Mouse (Mus musculus) left cerebral cortex, adult 2 months (tissue): ENCODE measurements around the gene Ssb. TPM values are rescaled to one million over a fixed set of nuclear protein-coding genes. Genes with fewer than 3 reads are reported as not detected.
A peak's percentile ranks its signal among the peaks of the same experiment; 100 is the strongest.

Experiments used
- DNase-seq, 2 experiments: peaks; one replicate each; pipeline ENCODE4 v3.0.0; 2021 to 2022; ENCODE audit warnings: low spot score in 2 of 2, mixed read lengths in 1 of 2; ENCODE audit errors: extremely low spot score in 1 of 2
- H3K27ac ChIP-seq: fragments of 200-600 bp; 2 replicates; pipeline ENCODE4 v1.8.1; 2022
- H3K4me3 ChIP-seq: fragments of 200-600 bp; 2 replicates; pipeline ENCODE4 v1.8.1; 2022
- CTCF ChIP-seq: fragments of 200-600 bp; IDR thresholded peaks from 2 replicates; pipeline ENCODE4 v1.8.1; 2022; ENCODE audit warnings: antibody characterized with exemption, mild to moderate bottlenecking, moderate library complexity
- intact Hi-C: fragments of 180-260 bp; cut with DNase I; formaldehyde crosslinking; loops from one replicate; pipeline ENCODE4 v1.15.1; 2025
- long read RNA-seq, 2 experiments: library from polyadenylated mRNA; stranded (forward); transcript quantifications; one replicate each; pipeline ENCODE4 v2.0.0; 2021; ENCODE audit warnings: borderline mapping rate in 2 of 2
- total RNA-seq, 2 experiments: library from RNA; stranded (reverse); gene quantifications; 2 replicates each; pipeline ENCODE4 v1.2.3; 2021

Ssb gene
- total RNA-seq, result 100 to 1,000 TPM; 108 to 115 TPM
- long read RNA-seq, experiment 1, transcript Ssb-201 (12 exons, 2,001 nt), result major isoform, 59 of 82 reads
- long read RNA-seq, experiment 1, partial matches to known transcripts, result 8 of 82 reads
- long read RNA-seq, experiment 1, other reads (novel, unspliced or antisense), result 13 of 82 reads
- long read RNA-seq, experiment 2, transcript Ssb-201 (12 exons, 2,001 nt), result major isoform, 24 of 40 reads
- long read RNA-seq, experiment 2, partial matches to known transcripts, result 6 of 40 reads
- long read RNA-seq, experiment 2, other reads (novel, unspliced or antisense), result 9 of 40 reads

DNA sequence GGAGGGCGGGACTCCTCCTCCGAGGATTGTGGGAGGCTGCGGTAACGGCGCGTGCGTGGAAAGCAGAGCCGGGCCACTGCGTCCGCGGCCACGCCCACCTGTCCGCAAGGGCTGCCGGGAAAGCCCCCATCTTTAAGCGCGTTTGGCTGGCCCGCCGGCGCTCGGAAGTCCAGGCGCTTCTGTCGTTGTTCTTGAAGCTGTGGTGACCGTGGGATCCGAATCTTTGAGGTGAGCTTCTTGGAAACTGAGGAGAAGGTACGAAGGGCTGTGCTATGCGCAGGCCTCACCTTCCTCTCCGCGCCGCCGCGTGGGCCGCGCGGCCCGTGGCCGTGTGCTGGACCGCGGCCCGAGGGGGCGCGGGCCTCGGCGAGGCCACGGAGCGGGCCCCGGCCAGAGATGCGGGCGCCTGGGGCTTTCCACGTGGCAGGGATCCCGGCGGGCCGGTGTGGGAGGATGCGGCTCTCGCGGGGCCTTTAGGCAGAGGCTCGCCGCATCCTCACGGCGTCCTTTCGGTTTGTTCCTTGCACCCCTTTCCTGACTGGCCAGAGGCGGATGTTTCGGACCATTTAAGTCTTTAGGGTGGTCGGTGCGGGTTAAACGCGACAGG is at the start of gene Ssb:
Ssb (plus strand) TSS at position 78 of the 607 bp plus-strand sequence.
- no peak for TF ChIP-seq CTCF
- Histone ChIP-seq H3K27ac (peak within 1 kb of the TSS; percentile 92), H3K4me3 (peak within 1 kb of the TSS; percentile 69)
- intact Hi-C loops, result loop anchor here (2.0 to 5.0 kb wide), 4 partner anchors 37 to 139 kb away; partner anchors contain the start of gene Ppig
- DNase-seq, result peak; percentile 93 to 94

DNA sequence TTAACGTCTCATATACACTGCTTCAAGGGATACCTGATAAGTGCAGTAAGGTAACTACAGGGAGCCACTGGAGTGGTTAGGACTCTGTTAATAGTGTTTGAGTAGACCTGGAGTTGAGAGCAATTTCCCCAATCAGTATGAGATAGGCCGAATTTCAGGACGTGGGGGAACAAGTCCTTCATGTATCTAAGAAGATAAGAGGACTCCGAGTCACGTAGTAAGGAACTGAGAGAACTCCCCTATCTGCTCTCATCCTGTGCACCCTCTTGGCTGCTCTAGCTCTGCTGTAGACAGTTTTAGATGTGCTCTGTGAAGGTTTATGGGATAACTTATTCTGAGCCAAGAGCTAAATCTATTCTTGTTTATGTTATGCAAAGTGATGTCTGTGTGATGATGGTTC is 44.8 kb upstream of the Ssb start:
- Histone ChIP-seq H3K4me3 (no peak overlapping the region), H3K27ac (peak overlapping the region; percentile 45)
- no peak for DNase-seq
- intact Hi-C loops, result no loop called here
- TF ChIP-seq CTCF, result no peak

DNA sequence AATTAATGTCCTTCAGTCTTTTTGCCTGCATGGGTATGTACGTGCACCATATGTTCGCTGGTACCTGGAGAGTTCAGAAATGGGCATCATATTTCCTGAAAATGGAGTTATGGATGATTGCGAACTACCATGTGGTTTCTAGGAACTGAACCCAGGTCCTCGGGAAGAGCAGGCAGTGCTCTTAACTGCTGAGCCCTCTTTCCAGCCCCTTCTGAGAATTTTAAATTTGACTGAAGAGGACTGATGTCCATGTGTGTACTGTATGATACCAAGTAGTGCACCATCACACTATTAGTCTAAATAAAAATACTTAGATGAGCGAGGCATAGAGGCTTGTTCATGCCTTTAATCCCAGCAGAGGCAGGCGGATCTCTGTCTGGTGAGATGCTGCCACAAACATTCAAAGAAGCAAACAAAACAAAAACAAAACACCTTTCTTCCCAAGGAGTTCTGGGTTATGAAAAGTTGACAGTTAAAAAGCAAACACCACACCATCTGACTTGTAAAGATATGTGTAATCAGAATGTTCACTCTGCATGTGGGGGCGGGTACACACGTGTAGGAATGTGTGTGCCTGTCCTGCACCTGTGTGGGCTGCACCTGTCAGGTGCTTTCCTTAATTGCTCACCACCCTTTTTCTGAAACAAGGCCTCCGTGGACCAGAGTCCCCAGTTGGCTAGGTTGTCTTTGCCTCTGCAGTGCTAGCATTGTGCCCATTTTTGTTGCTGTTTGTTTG is 42.8 kb upstream of the Ssb start:
- intact Hi-C loops, result no loop called here
- TF ChIP-seq CTCF, result no peak
- no peak overlapping the region for H3K4me3 ChIP-seq
- H3K27ac ChIP-seq, result no peak overlapping the region
- no peak for DNase-seq

DNA sequence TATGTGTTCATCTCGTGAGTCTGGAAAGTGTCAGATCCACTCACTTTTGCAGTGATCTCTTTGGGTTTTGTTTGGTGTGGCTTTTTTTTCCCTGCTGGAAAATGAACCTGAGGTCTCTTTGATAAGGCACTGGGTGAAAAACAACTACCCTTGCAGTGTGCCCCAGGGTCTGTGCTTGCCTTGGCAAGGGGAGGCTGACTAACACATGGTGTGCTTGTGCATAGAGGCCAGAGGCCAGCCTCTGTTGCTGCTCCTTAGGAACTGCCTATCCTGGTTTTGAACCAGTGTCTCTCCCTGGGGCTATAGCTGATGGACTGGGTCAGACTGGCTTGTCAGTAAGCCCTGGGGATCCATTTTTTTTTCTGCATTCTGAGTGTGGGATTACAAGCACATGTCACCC is 41.2 kb upstream of the Ssb start:
- Histone ChIP-seq H3K27ac (no peak overlapping the region), H3K4me3 (no peak overlapping the region)
- no peak for DNase-seq
- TF ChIP-seq CTCF, result no peak
- intact Hi-C loops, result no loop called here

DNA sequence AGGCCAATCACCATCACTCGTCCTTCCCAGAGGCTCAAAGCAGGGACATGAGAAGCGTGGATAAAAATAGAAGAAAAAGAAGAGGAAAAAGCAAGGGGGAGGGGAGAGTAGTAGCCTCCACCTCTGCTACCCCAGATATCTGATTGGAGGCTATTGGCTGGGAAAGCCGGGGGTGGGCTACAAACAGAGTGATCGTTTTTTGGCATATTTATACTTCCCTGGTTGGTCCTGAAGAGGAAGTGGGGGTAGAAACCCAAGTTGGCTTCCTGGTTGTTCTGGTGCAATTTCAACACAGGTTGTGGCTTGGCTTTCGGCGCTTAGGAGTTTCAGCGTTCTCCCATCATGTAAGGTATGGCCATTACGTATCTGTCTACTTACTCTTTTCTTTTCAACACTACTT is 39.7 kb upstream of the Ssb start, which contains the start of gene Klhl23:
Klhl23 (plus strand) TSS at position 234 of the 400 bp plus-strand sequence.
- DNase-seq, result no peak
- intact Hi-C loops, result loop anchor here (2.0 kb wide), 1 partner anchor 33 kb away; the partner anchor contains the start of genes Ccdc173 and Phospho2
- Histone ChIP-seq H3K27ac (peak within 1 kb of the TSS; percentile 88), H3K4me3 (peak within 1 kb of the TSS; percentile 67)
- TF ChIP-seq CTCF, result no peak

DNA sequence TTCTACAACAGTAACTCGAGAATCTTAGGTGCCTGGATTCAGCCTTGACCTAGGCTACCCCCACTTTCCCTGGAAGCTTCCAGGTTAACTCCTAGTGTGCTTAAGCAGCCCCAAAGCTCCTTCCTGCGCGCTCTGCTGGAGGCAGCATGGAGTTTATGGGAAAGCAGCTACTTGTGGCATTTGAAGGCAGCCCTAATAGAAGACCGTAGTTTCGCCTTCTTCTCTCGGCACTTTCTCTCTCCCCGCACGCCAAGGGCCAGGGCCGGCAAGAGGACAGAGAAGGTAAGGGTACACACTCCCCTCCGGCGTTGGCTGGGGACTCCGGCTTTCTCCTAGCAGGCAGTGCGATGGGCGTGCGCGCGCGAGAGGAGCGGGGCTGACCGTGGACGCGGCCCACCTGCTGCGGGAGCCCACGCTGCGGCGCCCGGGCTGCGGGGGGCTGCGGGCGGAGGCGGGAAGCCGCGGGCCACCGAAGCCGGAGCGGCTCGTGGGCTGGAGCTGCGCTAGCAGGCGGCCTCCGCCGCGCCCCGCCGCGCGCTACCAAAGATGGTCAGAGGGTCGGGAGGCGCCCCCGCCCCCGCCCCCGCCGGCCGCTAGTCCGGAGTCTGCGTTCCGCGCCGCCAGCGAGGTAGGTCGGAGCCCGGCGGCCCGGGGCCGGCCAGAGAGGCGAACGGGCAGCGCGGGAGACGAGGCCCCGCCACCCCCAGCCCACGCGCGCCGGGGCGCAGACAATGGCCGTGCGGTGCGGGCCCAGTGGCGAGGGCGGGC is 38.8 kb upstream of the Ssb start:
- Histone ChIP-seq H3K27ac (peak overlapping the region; percentile 88), H3K4me3 (peak overlapping the region; percentile 67)
- no peak; the same call in 1 of the 2 replicates for TF ChIP-seq CTCF
- intact Hi-C loops, result loop anchor here (2.0 kb wide), 1 partner anchor 34 kb away; the partner anchor contains the start of genes Ccdc173 and Phospho2
- peak; percentile 43 to 49 for DNase-seq

DNA sequence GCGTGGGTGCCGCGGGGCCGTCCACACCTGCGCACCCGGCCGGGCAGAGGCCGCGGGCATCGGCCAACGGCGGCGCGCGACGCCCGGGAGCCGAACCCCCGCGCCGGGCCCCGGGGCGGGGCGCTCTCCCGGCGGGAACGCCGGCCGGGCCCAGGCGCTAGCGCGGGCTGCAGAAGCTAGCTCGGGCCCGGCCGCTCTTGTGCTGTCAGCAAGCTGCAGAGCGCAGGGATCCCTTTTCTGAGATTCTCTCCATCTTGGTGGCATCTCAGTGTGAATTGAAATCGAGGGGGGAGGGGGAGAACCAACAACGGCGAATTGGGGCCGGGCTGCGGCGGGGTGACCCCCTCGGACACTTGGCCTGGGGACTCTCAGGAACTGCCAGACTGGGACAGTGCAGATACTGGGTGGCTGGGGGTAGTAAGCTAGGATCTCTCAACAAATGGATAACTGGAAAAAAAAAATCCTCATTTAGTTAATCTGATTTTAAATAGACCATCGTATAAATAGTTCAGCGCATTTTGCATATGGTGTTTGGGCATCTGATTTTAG is 38.2 kb upstream of the Ssb start:
- Histone ChIP-seq H3K4me3 (peak overlapping the region; percentile 67), H3K27ac (peak overlapping the region; percentile 88)
- peak in 1 of 2 experiments; percentile 43 for DNase-seq
- intact Hi-C loops, result loop anchor here (2.0 kb wide), 1 partner anchor 34 kb away; the partner anchor contains the start of genes Ccdc173 and Phospho2
- TF ChIP-seq CTCF, result no peak

DNA sequence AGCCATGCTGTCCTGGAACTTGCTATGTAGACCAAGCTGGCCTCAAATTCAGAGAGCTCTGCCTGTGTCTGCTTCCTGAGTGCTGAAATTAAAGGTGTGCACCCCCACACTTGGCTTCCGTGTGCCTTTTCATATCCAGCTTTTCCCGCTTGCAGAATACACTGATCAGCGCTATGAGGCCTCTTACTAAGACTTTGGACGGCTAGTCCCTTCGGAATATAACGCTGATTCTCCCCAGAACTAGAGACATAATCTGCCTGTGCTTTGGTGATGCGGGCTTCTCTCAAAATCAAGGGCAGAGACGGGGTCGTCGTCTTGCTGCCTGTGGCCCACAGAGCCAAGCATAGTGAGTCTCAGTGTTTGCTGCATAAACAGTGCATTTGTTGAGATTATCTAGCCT is 35.5 kb upstream of the Ssb start:
- intact Hi-C loops, result loop anchor here (2.0 kb wide), 1 partner anchor 35 kb away; the partner anchor contains the start of gene Ssb
- TF ChIP-seq CTCF, result no peak
- Histone ChIP-seq H3K27ac (no peak overlapping the region), H3K4me3 (no peak overlapping the region)
- DNase-seq, result no peak

DNA sequence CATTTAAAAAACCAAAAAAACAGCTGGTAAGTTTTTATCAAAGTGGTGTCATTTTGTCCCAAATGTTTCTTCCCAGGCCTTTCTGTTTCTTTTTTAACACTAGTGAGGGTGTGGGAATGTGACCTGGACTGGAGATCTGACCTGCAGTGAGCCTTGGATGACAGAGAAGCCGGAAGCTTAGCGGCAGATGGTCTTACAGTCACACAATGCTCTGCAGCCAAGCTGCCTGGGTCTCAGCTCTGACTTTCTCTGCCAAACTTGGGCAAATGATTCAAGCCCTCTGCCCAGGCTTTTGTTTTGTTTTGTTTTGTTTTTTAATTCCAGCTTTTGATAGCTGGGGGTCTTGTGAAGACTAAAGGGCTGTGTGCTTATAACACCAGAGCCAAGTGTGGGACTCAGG is 35.0 kb upstream of the Ssb start:
- no peak for DNase-seq
- no peak overlapping the region for H3K4me3 ChIP-seq
- H3K27ac ChIP-seq, result no peak overlapping the region
- TF ChIP-seq CTCF, result no peak
- intact Hi-C loops, result no loop called here

DNA sequence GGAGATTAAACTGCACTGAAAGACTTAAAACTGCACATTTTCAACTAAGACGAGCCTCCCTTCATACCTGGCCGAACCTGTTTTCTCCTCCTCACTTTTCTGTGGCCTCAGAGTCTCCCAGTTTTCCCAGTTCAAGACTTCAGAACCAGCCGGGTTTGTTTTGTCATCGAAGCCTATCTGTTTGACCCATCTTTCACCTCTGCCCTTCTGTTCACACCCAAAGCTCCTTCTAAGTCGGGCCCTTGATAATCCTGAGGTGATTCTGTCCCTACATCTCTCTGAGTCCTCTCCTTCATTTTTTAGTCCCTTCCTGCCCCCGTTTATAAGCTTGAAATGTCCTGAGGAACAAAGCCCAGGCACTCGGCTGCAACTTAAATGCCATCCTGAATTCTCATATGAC is 33.3 kb upstream of the Ssb start:
- no peak overlapping the region for H3K27ac ChIP-seq
- no peak overlapping the region for H3K4me3 ChIP-seq
- intact Hi-C loops, result no loop called here
- no peak for TF ChIP-seq CTCF
- no peak for DNase-seq

DNA sequence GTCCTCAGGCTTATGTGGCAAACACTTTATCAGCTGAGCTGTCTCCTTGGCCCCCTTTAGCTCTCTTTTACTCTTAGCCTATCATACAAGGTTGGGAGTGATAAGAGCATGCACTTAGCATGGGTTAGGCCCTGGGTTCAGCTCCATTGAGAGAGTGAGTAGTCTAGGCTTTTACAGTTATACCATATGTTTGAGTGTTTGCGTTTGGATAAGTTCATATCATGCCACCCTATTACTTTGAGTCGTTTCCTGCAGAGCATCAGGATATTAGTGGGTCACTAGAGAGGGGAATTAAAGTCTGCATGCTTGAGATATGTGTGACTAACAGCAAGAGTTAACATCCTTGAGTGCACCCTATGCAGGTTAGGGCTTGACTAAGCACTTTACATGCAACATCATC is 31.7 kb upstream of the Ssb start:
- H3K4me3 ChIP-seq, result no peak overlapping the region
- intact Hi-C loops, result no loop called here
- DNase-seq, result no peak
- TF ChIP-seq CTCF, result no peak
- peak overlapping the region; percentile 29; the same call in 1 of the 2 replicates for H3K27ac ChIP-seq
